Mouse (Mus musculus) activated CD4-positive, CD25-positive, alpha-beta regulatory T cell, adult 4 months (primary cell): ENCODE measurements around the gene Sema3e. TPM values are rescaled to one million over a fixed set of nuclear protein-coding genes. Genes with fewer than 3 reads are reported as not detected.

Source experiments
- ATAC-seq: one replicate; pipeline ENCODE4 v1.8.0; 2017
- polyA plus RNA-seq, 2 experiments: library from polyadenylated mRNA; unstranded; fragments of 100-300 nt; shearing (Covaris generic); gene quantifications; one replicate each; pipeline ENCODE4 v1.2.1; 2017

Sema3e gene
- polyA plus RNA-seq, 2 experiments from 2014 or later = 0.21 TPM; not detected in 1

DNA sequence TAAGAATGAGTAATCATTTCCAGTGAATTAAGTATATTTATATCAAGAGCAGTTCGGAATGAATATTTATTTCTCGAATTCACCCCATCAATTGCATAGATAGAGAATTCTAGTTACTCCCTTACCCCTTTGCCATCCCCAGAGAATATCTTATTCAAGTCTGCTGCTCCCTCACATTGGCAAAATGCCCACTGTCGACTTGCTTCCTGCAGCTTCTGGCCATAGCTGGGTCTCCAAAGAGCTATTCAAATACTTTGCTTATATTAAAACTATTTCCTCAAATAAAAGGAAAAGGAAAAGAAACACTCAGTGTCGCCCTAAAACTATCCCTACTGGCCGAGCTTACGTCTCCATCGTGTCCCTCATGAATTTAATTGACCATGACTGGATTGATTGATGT lies 191.1 kb downstream of the Sema3e start:
- ATAC-seq = no peak

DNA sequence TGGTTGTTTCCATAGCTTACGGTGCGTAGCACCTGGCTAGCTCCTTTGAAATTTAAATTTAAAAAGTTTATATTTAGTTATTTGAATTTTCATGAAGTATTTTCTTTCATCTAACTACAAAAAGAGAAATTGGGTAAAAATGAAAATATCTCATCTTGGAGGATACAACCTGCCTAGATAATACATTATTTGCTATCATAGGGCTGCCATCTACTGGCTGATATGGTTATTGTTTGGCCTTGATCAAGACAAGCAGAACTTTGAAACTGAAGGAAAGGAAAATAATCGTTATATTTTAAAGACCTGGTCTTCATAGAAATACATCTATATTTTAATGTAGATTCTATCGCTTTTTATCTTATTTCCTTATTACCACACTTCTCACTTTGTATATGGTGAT lies 193.6 kb downstream of the Sema3e start:
- no peak for ATAC-seq

DNA sequence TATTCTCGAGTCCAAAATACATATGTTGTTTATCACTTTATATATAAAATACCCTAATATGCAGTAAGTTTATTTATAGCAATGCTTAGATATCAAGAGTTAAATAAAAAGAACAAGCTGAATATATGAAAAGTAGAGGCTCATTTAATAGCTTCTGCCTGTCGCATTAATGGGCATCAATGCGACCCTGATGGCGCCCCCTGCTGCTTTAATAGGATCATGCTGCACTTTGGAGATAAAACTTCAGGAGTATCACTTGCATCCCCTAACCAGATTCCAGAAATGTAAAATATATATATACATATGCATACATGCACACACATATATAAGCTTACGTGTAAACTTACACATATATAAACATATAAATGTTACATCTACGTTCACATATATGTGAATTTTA lies 199.4 kb downstream of the Sema3e start:
- no peak for ATAC-seq

DNA sequence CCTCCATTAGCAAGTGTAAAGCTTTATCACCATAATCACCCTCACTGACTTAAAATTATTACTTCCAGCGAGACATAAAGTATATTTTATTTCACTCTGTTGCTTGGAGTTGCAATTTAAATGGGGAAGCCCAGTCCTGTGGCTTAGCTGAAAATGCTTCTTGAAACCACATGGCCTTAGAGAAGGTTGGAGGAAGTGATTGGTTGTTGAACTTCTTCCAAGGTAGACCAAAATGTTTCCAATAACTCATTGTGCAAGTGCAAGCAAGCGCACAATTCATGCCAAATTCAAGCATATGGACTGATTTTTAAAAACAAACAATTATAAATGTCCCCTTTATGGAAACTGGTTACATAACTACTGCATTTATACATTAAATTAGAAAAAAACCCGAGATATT lies 206.0 kb downstream of the Sema3e start:
- ATAC-seq = no peak

DNA sequence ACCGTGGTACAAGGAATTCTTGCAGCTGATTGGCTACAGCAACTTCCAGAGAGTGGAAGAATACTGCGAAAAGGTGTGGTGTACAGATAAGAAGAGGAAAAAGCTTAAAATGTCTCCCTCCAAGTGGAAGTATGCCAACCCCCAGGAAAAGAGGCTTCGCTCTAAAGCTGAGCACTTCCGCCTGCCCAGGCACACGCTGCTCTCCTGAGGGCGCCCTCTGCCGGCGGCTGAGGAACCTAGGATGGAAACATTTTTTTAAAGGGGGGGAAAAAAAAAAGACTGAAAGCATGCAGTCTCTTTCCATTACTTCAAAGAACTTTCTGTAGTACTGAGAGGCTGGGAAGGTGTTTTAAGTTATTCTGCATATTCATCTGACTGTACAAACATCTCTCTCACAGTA lies 227.5 kb downstream of the Sema3e start:
- ATAC-seq = no peak

DNA sequence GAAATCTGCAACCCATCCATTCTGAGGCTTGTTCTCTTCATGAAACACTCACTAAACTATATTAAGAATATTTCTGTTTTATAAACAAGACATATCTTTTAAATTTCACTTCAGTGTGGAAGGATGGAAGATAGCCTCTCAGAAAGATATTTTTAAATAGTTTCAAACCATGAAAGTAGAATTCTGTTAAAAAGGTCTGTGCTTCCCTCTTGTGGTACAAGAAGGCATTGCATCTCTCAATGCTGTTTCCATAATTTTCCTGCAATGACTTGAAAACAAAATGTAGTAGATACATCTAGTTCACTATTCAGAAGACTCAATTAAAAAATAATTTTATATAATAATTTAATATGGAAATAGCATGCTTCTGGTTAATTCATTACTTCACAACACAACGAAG lies 228.3 kb downstream of the Sema3e start:
- ATAC-seq = no peak

DNA sequence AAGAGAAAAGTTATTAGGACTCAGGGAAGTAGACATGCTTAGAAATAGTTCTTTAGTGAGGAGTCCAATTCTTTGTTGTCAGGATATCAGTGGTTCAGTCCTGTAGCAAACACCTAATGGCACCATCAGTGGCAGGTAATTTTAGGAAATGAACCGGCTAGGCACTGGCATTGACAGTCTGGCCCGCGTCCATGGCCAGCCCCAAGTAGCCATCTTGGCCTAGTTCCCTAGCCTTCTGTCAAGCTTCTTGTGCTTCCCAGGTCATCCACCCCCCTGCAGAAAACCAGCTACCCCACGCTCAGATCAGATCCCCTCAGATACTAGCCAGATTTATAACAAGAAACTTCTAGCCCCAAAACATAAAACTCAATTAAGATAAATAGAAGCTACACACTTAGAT lies 235.1 kb downstream of the Sema3e start:
- no peak for ATAC-seq

DNA sequence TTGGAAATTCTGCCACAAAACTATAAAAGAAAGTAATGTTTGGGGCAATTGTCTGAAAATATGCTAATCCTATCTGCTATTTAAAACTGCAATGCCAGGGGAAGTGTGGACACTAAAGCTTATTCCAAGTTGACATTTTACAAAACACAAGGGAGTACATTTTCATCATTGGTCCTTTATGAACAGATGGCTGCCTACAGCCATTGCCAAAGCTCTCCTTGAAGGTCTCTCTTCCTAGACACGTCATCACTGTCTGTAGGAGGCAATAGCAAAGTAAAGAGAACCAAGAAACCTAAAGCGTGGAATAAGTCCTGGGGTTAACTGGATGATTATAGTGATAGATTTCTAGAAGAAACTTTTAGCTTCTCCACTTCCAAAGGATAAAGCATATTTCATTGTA lies 242.3 kb downstream of the Sema3e start:
- ATAC-seq = no peak

Other genes with a start within 250 kb of the Sema3e start
- gene Speer3, start 233.7 kb upstream of the Sema3e start, polyA plus RNA-seq = not detected